Mouse (Mus musculus): ENCODE data around the gene Zfp526.
A peak's percentile ranks its signal among the peaks of the same experiment; 100 is the strongest.

GRCm38 (mm10) chr7:25195148-25195547 is 26.1 kb upstream of the Zfp526 start:
- peak; percentile 71; the same call in 1 of the 2 replicates for TF ChIP-seq EP300 (IDR thresholded peaks at IDR 0.05; ENCODE audit: low read depth)
- TF ChIP-seq CTCF (IDR thresholded peaks at IDR 0.05; ENCODE audit: low read depth), result no peak

Measured in liver, postnatal 0 days (tissue).